Mouse (Mus musculus) B cell, adult 2 months (primary cell): ENCODE results near the gene Trpv1.

Experiments used
- DNase-seq, 2 experiments: peaks; one replicate each; pipeline ENCODE4 v3.0.0; 2022

Gene Trpv1

GRCm38 (mm10) chr11:73236731-73237130, 2.6 kb downstream of the Trpv1 start:
- no peak for DNase-seq

- DNase-seq: no peak
Measured at GRCm38 (mm10) chr11:73242199-73242598, 8.1 kb downstream of the Trpv1 start.

GRCm38 (mm10) chr11:73242777-73243176, 8.7 kb downstream of the Trpv1 start:
- no peak for DNase-seq

GRCm38 (mm10) chr11:73257362-73257945, 23.4 kb downstream of the Trpv1 start:
- DNase-seq: no peak

- no peak for DNase-seq
Measured at GRCm38 (mm10) chr11:73258664-73259063, 24.6 kb downstream of the Trpv1 start.

GRCm38 (mm10) chr11:73260457-73260856, 26.4 kb downstream of the Trpv1 start:
- DNase-seq: no peak

- DNase-seq: no peak
Measured at GRCm38 (mm10) chr11:73261385-73261784, 27.3 kb downstream of the Trpv1 start.

- DNase-seq: no peak
Measured at GRCm38 (mm10) chr11:73267267-73267666, 33.2 kb downstream of the Trpv1 start, which contains the start of gene Trpv3. Trpv3 (plus strand) TSS chr11:73267388.

GRCm38 (mm10) chr11:73274821-73275220, 40.7 kb downstream of the Trpv1 start:
- no peak for DNase-seq

GRCm38 (mm10) chr11:73280710-73281109, 46.6 kb downstream of the Trpv1 start:
- no peak for DNase-seq

- DNase-seq: peak; percentile 2 to 5
Measured at GRCm38 (mm10) chr11:73281528-73282027, 47.5 kb downstream of the Trpv1 start.

- no peak for DNase-seq
Measured at GRCm38 (mm10) chr11:73283369-73283768, 49.3 kb downstream of the Trpv1 start.

GRCm38 (mm10) chr11:73283926-73284325, 49.8 kb downstream of the Trpv1 start:
- no peak for DNase-seq

GRCm38 (mm10) chr11:73284351-73284750, 50.3 kb downstream of the Trpv1 start:
- no peak for DNase-seq

GRCm38 (mm10) chr11:73289621-73290020, 55.5 kb downstream of the Trpv1 start:
- DNase-seq: no peak

GRCm38 (mm10) chr11:73303123-73303522, 69.0 kb downstream of the Trpv1 start:
- no peak for DNase-seq
